Mouse (Mus musculus): ENCODE measurements around the gene Gm20388.

Gm20388 gene

DNA sequence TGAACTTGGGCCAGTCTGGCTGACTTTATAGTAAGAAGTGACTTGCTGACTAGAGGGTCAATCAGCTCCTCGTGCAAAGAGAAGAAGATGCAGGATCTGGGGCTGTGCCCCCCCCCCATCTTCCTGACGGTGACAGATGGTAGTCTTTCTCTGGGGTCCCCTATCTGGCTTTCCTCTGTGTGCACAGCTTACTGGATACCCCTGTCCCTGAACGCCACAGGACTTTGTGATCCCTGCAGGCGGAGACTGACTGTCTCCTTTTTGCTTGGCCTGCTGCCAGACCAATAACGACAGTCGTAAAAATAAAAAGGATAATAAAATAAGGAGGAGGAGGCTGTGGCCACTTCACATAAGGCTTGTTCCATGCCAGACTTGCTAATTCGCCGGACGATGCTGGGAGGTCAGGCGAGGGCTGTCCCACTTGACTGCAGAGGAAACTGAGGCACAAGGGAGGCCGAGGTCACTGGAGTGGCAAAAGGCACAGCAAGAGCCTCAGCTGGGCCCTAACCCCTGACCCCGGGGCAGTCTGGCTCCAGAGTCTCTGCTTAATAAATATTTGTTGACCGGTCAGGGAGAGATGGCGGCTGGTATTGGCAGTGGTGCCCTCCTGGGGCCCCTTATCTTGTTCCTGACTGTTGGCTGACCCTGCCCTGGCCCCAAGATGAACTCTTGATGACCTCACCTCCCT lies 581.7 kb downstream of the Gm20388 start:
- no peak for DNase-seq (ENCODE audit: low spot score)

DNA sequence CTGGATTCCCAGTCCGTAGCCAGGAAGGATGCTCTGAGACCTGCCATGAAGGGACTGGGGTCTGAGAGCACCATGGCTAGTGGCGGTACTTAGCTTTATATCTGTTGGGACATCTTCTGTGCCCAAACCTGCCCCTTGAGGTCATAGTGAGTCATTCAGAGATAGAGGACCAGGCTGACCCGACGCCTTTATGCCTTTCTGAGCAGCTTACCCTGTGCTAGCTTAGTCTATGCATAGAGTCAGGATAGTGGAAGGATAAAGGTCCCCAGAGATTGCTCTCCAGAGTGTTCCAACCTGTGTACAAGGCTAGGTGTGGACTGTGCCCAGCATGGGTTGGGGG lies 582.2 kb downstream of the Gm20388 start:
- DNase-seq (ENCODE audit: low spot score), result no peak

DNA sequence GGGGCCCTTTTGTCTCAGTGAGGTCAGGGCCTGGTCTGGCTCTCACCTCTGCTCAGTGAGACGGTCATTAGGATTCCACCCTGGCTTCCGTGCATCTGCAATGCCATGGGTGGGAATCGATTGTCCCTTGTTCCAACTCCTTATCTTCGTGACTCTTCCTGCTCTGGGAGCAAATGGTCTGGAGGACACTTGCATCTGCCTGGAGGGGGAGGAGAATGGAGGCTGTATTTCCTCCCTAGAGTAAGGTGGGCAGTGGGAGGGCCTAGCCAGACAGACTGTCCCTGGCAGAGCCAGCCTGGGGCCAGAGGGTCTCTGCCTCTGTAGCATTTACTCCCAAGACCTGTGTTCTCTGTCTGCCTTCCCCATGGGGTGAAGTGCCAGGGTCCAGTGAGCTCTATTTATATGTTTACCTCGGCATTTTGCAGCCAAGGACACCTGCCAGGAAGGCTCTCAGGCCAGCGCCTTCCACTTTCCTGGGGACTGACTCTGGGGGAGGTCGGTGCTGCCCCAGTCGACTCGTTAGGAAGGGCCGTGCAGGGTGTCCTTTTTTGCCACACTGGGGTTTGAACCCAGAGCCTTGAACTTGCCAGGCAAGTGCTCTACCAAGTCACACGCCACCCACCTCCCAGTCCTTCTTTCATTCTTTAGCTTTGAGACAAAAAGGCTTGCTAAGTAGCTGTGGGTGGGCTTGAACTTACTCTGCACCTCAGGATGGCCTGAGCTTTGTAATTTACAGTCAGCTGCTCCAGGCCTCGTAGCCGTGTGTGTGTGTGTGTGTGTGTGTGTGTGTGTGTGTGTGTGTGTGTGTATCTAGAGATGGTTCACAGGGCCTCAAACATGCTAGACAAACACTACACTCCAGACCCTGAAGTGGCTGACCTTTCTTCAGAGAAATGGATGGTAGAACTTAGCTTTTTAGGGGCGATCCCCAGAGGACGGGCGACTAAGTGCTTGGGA lies 583.1 kb downstream of the Gm20388 start:
- DNase-seq (ENCODE audit: low spot score), result no peak

DNA sequence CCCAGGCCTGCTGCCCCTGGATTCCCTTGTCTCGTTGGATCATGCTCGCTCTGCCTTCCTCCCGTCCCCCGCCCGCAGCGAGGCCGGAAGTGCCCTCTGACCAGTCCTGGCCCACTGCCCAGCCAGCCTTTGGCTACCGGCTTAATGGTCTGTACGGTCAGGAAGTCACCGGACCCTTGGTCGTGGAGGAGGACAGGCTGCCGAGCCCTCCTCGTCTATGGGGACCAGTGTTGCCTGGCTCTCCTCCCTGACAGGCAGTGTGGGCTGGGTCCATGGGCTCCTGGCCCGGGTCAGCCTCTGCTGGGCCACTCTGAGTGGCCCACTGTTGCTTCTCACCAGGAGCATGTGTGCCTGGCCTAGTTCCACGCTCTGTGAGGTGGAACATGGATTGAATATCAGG lies 584.3 kb downstream of the Gm20388 start:
- peak; percentile 71 for DNase-seq (ENCODE audit: low spot score)

DNA sequence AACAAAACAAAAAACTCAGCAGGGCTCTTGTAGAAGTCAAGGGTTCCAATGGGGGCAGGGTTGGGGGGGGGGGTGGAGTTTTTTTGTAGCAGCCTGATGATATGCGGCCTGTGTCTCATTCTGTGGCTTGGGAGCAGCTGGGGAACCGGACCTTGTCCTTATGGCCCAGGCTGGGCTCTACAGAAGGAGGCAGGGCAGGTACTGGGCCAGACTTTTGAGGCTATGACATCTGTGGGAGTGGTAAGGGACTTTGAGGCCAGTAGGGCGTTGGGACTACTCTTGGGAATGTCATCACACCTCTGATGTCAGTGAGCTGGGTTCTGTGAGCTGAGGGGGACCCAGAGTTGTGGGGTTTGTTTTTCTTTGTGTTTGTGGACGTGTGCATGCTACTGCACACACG lies 584.8 kb downstream of the Gm20388 start:
- no peak for DNase-seq (ENCODE audit: low spot score)

DNA sequence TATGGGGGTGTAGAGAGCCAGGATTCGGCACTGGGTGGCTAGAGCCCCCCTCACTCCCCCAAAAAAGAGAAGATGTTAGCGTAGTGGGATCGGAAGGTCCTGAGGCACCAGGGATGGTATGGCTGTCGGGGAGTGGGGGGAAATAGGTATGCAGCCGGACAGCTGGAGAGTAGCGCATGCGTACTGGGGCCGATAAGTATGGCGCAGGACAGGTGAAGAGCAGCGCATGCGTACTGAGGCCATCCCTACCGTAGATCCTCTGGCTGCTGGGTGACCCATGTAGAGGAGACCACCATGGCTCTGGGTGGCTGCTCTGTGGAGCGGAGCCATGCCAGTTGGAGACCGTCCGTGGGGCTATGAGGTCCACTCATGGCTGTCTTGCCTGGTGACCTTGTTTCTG lies 585.8 kb downstream of the Gm20388 start:
- DNase-seq (ENCODE audit: low spot score), result no peak

DNA sequence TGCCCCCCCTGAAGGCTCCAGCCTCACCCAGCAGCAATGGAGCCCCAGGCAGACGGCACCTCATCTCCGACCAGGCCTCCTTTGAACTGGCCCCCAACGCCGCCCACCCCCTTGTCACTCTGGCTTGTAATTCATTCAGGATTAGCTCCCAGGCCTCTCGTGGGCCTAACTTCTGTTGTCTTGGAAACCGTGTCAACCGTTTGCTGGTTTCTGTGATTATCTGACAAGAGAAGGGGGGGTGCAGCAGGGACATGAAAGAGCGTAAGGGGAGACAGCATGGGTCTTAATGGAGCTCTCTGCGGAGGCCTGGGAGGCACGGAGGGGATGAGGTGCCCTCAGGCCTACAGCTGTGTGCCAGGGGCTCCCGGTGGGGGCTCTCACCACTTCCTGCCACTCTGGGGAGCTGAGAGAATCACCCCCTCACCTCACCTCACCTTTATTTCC lies 586.9 kb downstream of the Gm20388 start:
- DNase-seq (ENCODE audit: low spot score), result no peak

DNA sequence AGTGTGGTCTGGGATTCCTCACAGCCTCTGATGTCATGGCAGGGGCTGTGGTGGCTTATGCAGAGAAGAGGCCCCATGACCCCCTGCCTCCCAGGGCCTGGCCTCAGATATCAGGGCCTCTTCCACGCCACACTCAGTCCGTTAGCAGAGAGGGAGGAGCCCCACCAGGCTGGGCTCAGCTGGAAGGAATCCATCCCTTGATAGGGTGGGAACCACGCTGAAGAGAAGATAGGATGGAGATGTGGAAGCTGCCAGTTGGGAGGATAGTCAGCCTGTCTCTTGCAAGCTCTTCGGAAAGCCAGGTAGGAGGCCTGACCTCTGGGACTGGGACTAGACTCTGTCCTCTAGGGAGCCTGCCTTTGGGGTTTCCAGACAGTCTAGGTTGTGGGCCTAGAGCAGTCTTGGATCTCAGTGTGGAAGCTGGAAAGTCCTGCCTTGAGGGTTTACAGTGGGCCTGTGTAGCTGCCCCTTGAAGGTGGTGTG lies 587.7 kb downstream of the Gm20388 start:
- no peak for DNase-seq (ENCODE audit: low spot score)

DNA sequence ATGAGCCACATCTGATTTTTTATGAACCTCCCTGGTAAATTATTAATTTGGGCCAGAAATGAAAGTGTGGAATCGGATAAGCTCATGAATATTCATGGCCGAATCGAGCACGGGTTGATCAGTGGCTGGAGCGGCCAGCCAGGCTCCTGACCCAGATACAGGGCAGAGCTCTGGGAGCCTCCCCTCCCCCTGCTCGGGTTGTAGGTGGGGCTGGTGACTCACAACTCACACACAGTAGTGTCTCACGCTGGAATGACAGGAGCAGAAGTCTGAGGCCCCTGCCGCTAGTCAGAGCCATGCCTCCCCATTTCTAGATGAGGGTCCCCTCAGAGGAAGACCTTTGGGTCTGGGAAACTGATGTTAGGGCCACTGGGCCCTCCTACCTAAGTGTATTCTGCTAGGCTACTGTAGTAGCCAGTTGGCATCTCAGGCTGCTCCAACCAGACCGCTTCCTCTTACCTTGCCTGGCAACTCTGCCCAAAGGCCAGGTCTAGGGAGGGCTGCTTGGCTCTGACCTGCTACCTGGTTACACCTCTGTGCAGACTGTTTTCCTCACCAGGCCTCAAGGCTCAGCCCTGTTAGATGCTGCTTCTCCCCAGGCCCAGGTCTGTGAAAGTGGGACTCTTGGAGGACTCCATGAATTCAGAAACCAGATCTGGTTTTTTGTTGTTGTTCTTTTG lies 588.4 kb downstream of the Gm20388 start:
- DNase-seq (ENCODE audit: low spot score), result peak; percentile 78

DNA sequence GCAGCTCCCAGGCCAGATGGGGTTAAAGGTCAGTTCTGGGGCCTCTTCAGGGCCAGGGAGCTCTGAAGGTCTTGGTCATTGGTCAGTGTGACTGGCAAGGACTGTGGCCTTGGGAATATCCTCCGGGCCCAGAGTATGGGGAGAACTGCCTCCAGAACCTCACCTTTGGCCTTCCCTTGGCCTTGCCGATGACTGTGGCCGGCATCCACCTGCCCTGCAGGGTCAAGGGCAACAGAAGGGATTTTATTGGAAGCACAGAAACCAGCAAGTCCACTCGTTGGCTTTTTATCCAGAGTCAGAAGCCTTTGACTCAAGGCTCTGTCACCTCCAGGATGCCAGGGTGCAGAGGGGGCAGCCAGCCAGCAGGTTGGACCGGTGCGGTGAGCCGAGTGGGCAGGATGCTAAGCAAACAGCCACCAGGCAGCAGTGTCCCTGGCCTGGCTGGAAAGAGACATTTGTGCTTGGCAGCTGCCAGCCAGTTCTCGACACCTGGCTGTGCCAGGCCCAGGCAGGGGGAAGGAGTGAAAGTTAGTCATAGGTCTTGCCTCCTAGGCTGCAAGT lies 590.1 kb downstream of the Gm20388 start:
- peak; percentile 70 for DNase-seq (ENCODE audit: low spot score)

DNA sequence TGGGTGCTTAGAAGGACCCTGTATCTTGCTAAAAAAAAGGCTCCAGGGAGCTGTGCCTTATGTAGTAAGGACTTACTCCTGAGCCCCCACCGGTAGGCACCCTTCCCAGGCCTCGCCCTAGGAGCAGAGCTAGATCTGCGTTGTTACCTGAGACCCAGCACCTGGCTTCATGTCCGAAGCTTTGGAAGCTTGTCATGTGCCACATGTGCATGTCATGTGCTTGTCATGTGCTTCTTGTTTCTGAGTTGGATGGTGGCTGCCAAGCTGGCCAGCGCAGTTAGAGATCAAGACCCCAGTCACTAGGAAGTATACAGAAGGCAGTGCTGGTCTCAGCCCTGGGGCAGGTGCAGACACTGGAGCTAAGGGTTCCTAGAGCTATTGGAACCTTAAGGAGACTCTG lies 590.8 kb downstream of the Gm20388 start:
- no peak for DNase-seq (ENCODE audit: low spot score)

DNA sequence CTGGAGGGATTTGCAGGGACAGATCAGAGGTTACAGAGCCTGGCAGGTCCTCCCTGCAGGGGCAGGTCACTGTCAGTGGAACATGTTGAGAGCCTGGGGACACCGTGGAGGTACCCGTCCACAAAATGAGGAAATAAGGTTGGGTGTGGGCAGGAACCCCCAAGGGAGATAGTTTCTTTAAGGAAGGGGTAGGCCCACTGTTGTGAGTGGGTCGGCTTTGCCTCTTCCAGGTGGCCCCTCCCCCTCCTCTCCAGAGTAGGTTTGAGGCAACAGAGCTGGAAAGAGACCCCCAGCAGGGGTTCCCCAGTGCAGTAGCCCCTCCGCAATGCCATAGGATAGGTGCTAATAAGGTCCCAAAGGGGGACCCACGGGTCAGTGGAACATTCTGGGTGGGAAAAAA lies 591.8 kb downstream of the Gm20388 start:
- DNase-seq (ENCODE audit: low spot score), result no peak

DNA sequence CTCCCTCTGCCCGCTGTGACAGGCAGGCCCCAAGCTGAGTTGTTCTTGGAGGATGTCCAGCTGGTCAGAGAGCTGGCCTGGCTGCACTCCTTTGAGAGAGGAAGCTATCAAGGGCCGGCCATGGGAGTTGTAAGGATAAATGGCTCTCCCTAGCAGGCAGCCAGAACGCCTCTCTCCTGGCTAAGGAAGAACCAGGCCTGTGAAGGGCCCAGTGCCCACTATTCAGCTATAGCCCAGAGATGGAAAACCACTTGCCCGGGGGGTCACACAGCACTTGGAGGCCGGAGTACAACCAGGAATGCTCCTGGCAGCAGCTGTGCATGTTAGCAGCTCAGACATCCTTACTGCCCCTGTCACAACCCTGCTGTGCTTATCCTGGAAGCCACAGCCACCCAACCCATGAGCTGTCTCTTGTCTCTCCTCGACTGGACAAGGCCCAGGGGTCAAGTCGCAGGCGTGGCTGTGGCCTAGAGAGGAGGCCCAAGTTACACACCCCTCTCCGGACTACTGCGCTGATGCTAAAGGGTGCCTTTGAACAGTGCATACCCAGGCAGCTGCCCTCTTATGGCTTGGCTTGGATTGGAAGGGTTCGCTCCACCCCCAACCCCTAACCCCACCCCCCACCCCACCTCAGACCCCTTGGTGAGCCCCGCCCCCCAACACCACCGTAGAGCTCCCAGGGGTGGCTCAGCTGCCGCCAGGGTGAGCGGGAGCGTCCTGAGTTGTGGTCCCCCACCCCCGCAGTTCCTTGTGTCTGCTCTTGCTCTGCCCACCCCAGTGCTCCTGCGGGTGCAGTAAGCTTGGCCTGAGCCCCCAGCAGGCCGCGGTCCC lies 593.8 kb downstream of the Gm20388 start:
- no peak for DNase-seq (ENCODE audit: low spot score)

DNA sequence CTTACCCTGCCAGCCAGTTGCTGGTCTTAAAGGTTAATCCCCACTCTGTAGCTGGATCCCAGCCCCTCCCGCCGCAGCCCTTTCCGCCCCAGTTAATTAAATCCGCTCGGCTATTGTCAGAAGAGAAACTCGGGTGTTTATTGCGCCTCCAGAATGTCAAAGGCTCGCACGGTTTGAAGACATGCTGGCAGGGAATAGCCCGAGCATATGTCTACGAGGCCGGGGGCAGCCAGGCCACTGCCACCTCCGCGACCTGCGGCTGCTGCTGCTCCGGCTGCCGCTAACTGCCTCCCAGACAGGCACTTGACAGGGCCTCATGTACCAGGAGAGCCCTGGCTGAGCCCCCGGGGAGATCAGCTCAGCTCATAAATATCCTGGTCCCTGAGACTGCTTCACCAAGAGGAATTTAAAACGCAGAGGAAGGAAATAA lies 594.5 kb downstream of the Gm20388 start:
- no peak for DNase-seq (ENCODE audit: low spot score)

DNA sequence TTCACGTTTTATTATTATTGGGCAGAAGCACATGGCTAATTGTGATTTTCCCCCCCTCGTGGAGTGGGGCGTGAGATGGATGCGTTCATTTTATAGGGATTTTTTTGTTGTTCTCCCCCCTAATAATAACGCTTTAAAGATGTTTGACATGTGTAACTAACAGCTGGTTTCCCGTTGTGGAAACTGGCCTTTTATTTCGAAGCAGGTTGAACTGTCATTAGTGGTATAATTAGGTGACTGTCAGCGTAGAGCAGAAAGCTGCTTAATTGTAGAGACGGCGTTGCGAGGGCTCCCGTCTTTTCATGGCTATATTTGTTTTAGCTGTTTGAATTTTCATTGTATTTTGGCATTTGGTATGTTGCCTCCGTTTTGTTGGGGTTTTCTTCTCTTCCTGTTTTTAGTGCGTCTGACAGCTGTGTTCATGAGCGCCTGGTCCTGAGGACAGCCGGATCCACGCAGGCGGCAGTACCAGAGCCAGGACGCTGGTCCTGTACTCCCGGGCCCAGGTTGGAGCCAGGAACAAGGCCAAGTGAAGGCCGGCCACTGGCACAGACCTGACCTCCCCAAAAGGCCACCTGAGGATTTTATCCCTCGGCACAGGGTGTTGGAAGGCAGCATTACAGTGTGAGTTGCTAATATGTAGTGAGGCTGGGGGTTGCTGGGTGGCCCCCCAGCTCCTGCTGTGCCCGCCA lies 595.1 kb downstream of the Gm20388 start:
- no peak for DNase-seq (ENCODE audit: low spot score)

DNA sequence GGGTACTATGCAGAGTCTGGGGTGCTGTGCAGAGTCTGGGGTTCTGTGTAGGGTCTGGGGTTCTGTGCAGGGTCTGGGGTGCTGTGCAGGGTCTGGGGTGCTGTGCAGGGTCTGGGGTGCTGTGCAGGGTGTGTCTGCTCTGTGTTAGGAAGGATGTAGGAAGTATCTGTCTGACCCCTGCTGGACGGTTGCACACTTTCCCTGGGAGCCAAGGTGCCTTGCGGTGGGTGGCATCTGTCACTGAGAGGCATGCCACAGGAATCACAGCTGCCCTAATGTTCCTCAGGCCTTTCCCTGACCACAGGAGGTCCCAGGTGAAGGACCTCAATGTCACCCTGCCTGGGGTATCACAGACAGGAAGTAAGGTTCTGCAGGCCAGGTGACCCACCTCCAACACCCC lies 595.9 kb downstream of the Gm20388 start:
- DNase-seq (ENCODE audit: low spot score), result no peak

DNA sequence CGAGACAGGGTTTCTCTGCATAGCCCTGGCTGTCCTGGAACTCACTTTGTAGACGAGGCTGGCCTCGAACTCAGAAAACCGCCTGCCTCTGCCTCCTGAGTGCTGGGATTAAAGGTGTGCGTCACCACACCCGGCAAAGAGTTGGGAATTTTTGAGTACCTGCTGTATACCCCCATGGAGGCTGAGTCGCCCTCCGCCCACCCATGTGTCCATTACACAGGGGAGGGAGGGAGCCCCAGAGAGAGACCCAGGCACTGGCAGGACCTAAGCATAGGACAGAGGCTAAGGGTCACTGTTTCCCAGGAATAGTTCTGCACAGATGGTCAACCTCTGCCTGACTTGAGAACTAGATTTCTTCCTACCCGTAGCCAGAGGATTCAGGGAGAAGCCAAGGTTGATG lies 596.6 kb downstream of the Gm20388 start:
- no peak for DNase-seq (ENCODE audit: low spot score)

DNA sequence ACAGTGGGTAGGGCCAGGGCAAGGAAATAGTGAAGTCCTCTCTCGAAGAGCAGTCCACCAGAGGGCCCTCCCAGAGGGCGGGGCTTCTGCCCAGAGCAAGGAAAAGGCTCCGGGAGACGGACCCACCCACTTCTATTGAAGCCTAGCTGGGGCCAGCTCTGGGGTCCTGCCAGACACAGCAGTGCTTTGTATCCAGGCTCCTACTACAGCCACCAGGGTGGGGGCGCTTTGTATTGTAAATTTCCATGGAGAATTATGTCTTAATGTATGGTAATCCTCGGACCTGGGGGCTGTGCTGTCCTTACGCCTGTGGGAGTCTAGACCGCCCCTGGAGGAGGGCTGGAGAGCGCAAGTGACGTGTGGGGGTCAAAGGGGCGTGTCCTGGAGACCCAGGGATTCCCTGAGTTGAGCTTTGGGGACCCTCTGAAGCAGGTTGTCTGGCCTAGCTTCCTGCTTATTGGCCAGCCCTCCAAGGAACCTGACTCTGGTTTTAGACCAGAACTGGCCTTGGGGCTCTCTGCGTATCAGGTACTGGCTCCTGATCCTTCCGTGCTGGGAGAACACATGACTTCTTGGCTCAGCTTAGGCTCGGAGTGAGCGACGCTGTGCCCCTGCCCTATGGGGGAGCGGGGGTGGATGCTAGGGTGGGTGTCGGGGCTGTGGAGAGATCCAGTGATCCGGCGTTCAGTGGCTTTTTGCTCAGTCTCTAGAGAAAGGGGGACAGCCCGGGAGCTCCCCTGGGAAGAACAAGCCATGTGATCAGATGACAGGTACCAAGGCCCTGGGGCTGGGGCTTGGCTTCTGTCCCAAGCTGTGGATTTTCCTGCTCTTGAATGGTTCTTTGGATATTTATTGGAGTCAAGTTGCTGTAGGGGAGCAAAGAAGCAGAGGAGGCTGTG lies 598.7 kb downstream of the Gm20388 start:
- no peak for DNase-seq (ENCODE audit: low spot score)

DNA sequence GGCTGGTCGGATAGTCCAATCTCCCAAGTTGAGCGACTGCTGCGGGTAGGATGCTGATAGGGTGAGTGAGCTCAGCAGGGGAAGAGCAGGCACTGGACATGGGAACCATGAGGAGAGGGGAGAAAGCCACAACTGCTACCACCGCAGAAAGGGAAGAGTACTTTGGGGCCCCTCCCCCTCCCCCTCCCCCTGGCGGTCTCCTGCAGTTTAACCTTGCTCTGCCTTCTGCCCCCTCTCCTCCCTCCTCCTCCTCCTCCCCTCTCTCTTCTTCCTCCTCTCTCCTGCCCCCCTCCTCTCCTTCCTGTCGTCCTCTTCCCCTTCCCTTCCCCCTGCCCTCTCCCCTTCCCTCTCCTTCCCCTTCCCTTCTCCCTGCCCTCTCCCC lies 599.4 kb downstream of the Gm20388 start:
- DNase-seq (ENCODE audit: low spot score), result no peak

Measured in urinary bladder, postnatal 25 days (tissue).